Mouse (Mus musculus) forebrain, embryonic 13.5 days (tissue): Measurements from ENCODE around the gene Brap. TPM values are rescaled to one million over a fixed set of nuclear protein-coding genes. Genes with fewer than 3 reads are reported as not detected.
"Not testable (repeated sequence)": the region's sequence is repeated elsewhere in the genome, so short reads cannot be mapped to it uniquely, and the experiment has no call there.

Experiments
- ATAC-seq: fragments of 200-750 bp; cut with Nextera tagmentation; 2 replicates; pipeline ENCODE4 v1.8.0; 2017
- H3K27ac ChIP-seq: fragments of 300-500 bp; sonication (generic); 2 replicates; pipeline ENCODE4 v1.5.1; 2015; ENCODE audit warnings: inconsistent platforms, mild to moderate bottlenecking, moderate library complexity
- H3K27me3 ChIP-seq: fragments of 300-500 bp; sonication (generic); 2 replicates; pipeline ENCODE4 v1.6.1; 2015; ENCODE audit warnings: mild to moderate bottlenecking, inconsistent platforms
- H3K36me3 ChIP-seq: fragments of 300-500 bp; sonication (generic); 2 replicates; pipeline ENCODE4 v1.6.1; 2015; ENCODE audit warnings: mild to moderate bottlenecking, inconsistent platforms; ENCODE audit not compliant: poor library complexity, severe bottlenecking
- H3K4me1 ChIP-seq: fragments of 300-500 bp; sonication (generic); 2 replicates; pipeline ENCODE4 v1.6.1; 2015; ENCODE audit warnings: inconsistent platforms
- H3K4me2 ChIP-seq: fragments of 300-500 bp; sonication (generic); 2 replicates; pipeline ENCODE4 v1.6.1; 2015; ENCODE audit warnings: inconsistent platforms, mild to moderate bottlenecking, moderate library complexity
- H3K4me3 ChIP-seq: fragments of 300-500 bp; sonication (generic); 2 replicates; pipeline ENCODE4 v1.5.1; 2015; ENCODE audit warnings: mild to moderate bottlenecking, inconsistent platforms
- H3K9ac ChIP-seq: fragments of 300-500 bp; sonication (generic); 2 replicates; pipeline ENCODE4 v1.6.1; 2015; ENCODE audit warnings: mild to moderate bottlenecking, inconsistent platforms
- H3K9me3 ChIP-seq: fragments of 300-500 bp; sonication (generic); replicated peaks from 2 replicates; pipeline ENCODE4 v1.6.1; 2016; ENCODE audit warnings: inconsistent platforms
- WGBS: fragments of 180-500 bp; shearing (Covaris S2); methylation state at CpG from one replicate; pipeline ENCODE4 v1.1.7; 2015; 5-methylcytosine and 5-hydroxymethylcytosine counted together
- polyA plus RNA-seq: library from polyadenylated mRNA; unstranded; fragments of >200 nt; fragmentation: Nextera tagmentation; extraction: Ambion mirVana; gene quantifications from 2 replicates; pipeline ENCODE4 v1.2.1, GENCODE M21; 2015

Brap gene
- polyA plus RNA-seq, 1 experiment from 2014 or later: 42.7 TPM

DNA sequence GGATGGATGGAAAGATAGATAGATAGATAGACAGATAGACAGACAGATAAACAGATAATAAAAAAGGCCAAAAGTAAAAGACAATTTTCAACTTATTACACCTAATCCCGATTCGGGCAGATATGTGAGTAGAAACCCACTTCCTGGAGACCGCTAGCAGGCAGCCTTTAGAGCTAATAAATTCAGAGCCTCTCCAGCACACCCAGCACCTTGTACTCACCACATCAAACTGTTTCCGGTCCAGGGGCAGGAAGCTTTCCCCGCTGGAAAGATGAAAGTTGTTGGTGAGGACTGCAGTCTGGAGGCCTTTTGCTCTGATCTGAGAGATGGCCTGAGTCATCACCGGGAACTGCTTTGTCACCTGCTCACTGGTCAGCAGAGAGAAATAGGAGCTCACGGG, 11.2 kb upstream of the Brap start:
- Histone ChIP-seq H3K9me3 (no peaks in the 10 kb centered on the region), H3K4me3 (no peak overlapping the region), H3K4me1 (no peaks in the 10 kb centered on the region), H3K27me3 (no peaks in the 10 kb centered on the region), H3K4me2 (no peak overlapping the region), H3K36me3 (no peaks in the 10 kb centered on the region), H3K9ac (no peak overlapping the region), H3K27ac (no peak overlapping the region)
- ATAC-seq: no peak
- WGBS: 92% methylated on average over 7 of the region's 7 CpGs

GRCm38 (mm10) chr5:121654526-121654925, 5.8 kb upstream of the Brap start:
- ATAC-seq: no peak
- peaks cover 2% of the 10 kb centered on the region; the same call in 1 of the 2 replicates for H3K4me1 ChIP-seq
- no peak overlapping the region for H3K9ac ChIP-seq
- 87% methylated on average over 4 of the region's 4 CpGs for WGBS
- H3K27ac ChIP-seq: no peak overlapping the region
- no peak overlapping the region for H3K4me3 ChIP-seq
- no peaks in the 10 kb centered on the region for H3K36me3 ChIP-seq
- H3K9me3 ChIP-seq: no peaks in the 10 kb centered on the region
- H3K4me2 ChIP-seq: no peak overlapping the region
- H3K27me3 ChIP-seq: no peaks in the 10 kb centered on the region

DNA sequence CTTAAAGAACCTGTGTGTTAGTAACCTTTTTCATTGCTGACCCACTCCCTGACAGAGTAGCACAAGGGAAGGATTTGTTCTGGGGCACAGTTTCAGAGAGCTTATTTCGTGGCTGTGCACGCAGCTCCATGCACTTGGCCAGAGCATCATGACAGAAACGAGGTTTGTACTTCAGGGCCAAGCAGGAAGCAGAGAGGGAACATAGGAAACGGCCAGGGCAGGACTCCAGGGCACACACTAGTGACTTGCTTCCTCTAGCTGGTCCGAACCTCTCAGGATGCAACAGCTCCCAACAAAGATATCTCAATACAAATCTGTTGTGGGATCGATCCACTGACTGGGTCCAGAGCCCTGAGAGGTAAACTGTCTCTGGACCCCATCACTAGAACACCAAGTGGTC, 3.5 kb upstream of the Brap start:
- H3K4me1 ChIP-seq: peaks cover 19% of the 10 kb centered on the region
- not testable (repeated sequence) for H3K9ac ChIP-seq, H3K4me3 ChIP-seq, H3K4me2 ChIP-seq, ATAC-seq, H3K27me3 ChIP-seq, H3K9me3 ChIP-seq, H3K27ac ChIP-seq, H3K36me3 ChIP-seq
- 82% methylated on average over 6 of the region's 6 CpGs for WGBS

- not testable (repeated sequence) for H3K4me3 ChIP-seq, ATAC-seq, H3K27ac ChIP-seq, H3K36me3 ChIP-seq, H3K27me3 ChIP-seq, H3K4me2 ChIP-seq, H3K9ac ChIP-seq, H3K9me3 ChIP-seq
- WGBS: 88% methylated on average over 6 of the region's 6 CpGs
- peaks cover 25% of the 10 kb centered on the region for H3K4me1 ChIP-seq
Observed at GRCm38 (mm10) chr5:121657656-121658055, 2.7 kb upstream of the Brap start.

- H3K9ac ChIP-seq: peak overlapping the region; percentile 96
- H3K4me2 ChIP-seq: peak overlapping the region; percentile 89
- no peaks in the 10 kb centered on the region for H3K27me3 ChIP-seq
- 2% methylated on average over 26 of the region's 26 CpGs for WGBS
- H3K4me3 ChIP-seq: peak overlapping the region; percentile 97
- peak; percentile 16; the same call in 1 of the 2 replicates for ATAC-seq
- peak overlapping the region; percentile 61 for H3K27ac ChIP-seq
- peaks cover 30% of the 10 kb centered on the region for H3K36me3 ChIP-seq
- H3K4me1 ChIP-seq: peaks cover 25% of the 10 kb centered on the region
- H3K9me3 ChIP-seq: no peaks in the 10 kb centered on the region
Observed at GRCm38 (mm10) chr5:121660897-121661254, 513 bp downstream of the Brap start.

DNA sequence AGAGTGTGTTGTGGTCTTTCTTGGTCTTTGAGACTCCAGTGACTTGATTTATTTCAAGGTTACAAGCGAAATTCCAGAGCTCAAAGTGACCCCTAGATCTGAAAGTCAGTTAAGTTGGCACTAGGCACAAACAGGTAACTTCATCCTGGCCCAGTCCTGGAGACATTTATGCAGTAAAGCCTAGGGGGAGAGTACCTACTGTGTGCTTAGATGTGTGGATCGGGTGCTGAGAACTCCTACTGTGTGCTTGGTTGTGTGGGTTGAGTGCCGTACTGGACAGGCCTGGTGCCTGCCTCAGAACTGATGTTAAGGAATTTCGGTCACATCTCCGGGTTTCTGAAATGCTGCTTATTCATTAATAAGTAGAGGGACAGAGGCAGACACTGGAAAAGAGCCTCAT, 1.1 kb downstream of the Brap start:
- 87% methylated on average over 5 of the region's 5 CpGs for WGBS
- H3K9ac ChIP-seq: peak overlapping the region; percentile 96
- no peaks in the 10 kb centered on the region for H3K9me3 ChIP-seq
- ATAC-seq: no peak
- peaks cover 36% of the 10 kb centered on the region for H3K36me3 ChIP-seq
- H3K27ac ChIP-seq: no peak overlapping the region
- peak overlapping the region; percentile 97 for H3K4me3 ChIP-seq
- H3K27me3 ChIP-seq: no peaks in the 10 kb centered on the region
- H3K4me1 ChIP-seq: peaks cover 25% of the 10 kb centered on the region
- H3K4me2 ChIP-seq: peak overlapping the region; percentile 89

DNA sequence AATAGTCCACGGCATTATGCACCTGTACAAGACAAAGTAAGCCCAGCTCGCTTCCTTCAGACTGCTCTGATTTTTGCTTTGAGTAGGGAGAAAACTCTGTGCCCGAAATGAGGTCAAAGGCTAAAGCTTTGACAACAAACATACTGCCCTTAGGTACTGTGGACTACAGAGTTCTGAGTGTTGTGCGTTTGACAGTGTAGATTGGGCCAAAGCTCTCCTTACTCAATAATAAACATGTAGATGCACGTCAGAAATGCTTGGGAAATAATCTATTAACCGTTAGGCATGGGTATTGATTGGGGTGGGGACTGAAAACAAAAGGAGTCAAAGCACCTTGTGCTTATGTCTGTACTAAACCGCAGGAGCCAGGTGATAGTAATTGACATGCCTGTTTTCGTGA, 3.1 kb downstream of the Brap start:
- no peak for ATAC-seq
- H3K36me3 ChIP-seq: peaks cover 50% of the 10 kb centered on the region

DNA sequence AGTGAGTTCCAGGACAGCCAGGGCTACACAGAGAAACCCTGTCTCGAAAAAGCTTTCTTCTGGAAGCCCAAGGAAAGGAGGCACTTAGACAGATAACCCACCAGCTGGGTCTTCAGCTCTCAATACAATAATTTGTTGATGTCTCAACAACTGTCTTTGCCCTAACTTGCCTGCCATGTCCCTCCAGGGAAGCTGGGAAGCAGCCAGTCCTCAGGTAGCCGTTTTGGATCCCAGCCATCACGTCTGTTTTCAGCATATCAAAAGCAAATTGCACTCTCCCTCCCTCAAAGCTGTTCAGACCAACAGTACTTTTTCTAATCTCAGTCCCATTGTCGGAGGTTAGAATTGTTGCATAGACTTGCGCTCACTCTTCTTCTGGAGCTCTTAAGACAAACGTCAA, 3.7 kb downstream of the Brap start:
- H3K9me3 ChIP-seq: no peaks in the 10 kb centered on the region
- H3K4me1 ChIP-seq: peaks cover 25% of the 10 kb centered on the region
- WGBS: 91% methylated on average over 6 of the region's 6 CpGs
- peaks cover 56% of the 10 kb centered on the region for H3K36me3 ChIP-seq
- H3K4me2 ChIP-seq: no peak overlapping the region
- no peaks in the 10 kb centered on the region for H3K27me3 ChIP-seq
- H3K9ac ChIP-seq: no peak overlapping the region
- ATAC-seq: no peak
- no peak overlapping the region for H3K4me3 ChIP-seq
- H3K27ac ChIP-seq: no peak overlapping the region

More for the DNA sequence above, 3.1 kb downstream of the Brap start:
- Histone ChIP-seq H3K4me1 (peaks cover 25% of the 10 kb centered on the region), H3K4me2 (no peak overlapping the region), H3K9ac (no peak overlapping the region), H3K27me3 (no peaks in the 10 kb centered on the region), H3K27ac (no peak overlapping the region), H3K4me3 (no peak overlapping the region), H3K9me3 (no peaks in the 10 kb centered on the region)
- 90% methylated on average over 8 of the region's 8 CpGs for WGBS

- 97% methylated on average over 9 of the region's 9 CpGs for WGBS
- peaks cover 19% of the 10 kb centered on the region for H3K4me1 ChIP-seq
- no peak overlapping the region for H3K4me2 ChIP-seq
- H3K9ac ChIP-seq: no peak overlapping the region
- H3K36me3 ChIP-seq: peaks cover 62% of the 10 kb centered on the region
- no peaks in the 10 kb centered on the region for H3K27me3 ChIP-seq
- no peak overlapping the region for H3K27ac ChIP-seq
- no peaks in the 10 kb centered on the region for H3K9me3 ChIP-seq
- H3K4me3 ChIP-seq: no peak overlapping the region
- ATAC-seq: no peak
Observed at GRCm38 (mm10) chr5:121664971-121665370, 4.6 kb downstream of the Brap start.

DNA sequence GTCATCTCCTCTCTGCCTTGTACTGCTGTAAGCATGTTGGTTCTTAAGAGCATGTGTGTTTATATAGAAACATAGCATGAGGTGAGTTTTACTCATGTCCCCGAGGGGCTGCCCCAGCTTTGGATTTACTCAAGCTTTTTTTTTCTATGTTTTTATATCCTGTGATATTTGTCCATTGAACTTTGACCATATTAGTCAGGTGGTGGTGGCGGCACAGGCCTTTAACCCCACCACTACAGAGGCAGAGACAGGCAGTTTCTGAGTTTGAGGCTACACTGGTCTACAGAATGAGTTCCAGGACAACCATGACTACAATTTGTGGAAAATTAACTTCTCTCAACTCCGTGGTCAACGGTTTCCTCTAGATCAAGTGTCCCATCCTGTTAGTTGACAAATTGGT, 6.7 kb downstream of the Brap start:
- peaks cover 4% of the 10 kb centered on the region for H3K4me1 ChIP-seq
- H3K9ac ChIP-seq: no peak overlapping the region
- H3K4me3 ChIP-seq: no peak overlapping the region
- ATAC-seq: no peak
- no peak overlapping the region for H3K4me2 ChIP-seq
- no peaks in the 10 kb centered on the region for H3K9me3 ChIP-seq
- H3K27ac ChIP-seq: no peak overlapping the region
- no peaks in the 10 kb centered on the region for H3K27me3 ChIP-seq
- 93% methylated on average over 4 of the region's 4 CpGs for WGBS
- H3K36me3 ChIP-seq: peaks cover 78% of the 10 kb centered on the region

DNA sequence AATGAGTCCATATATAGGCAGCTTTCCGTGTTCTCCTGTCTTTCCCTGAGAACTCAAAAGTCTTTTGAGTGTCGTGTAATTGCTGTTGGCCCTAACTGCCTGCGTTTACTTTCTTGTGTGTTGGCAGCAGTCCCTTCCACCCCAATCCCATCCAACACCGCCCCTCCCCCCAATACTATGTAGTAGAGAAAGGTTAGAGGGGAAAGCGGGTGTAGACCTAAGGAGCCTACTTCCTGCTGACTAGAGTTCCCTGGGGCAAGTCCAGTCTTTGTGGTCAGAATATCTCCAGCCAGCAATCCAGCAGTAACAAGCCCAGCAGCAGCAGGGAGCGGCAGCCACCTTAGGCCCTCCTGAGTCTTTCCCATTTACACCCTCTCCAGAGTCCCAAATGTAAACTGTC, 8.0 kb downstream of the Brap start:
- Histone ChIP-seq H3K9ac (no peak overlapping the region), H3K27ac (no peak overlapping the region), H3K9me3 (no peaks in the 10 kb centered on the region), H3K4me1 (no peaks in the 10 kb centered on the region), H3K27me3 (no peaks in the 10 kb centered on the region), H3K4me3 (no peak overlapping the region), H3K4me2 (no peak overlapping the region), H3K36me3 (peaks cover 81% of the 10 kb centered on the region)
- 75% methylated on average over 6 of the region's 6 CpGs for WGBS
- ATAC-seq: no peak

DNA sequence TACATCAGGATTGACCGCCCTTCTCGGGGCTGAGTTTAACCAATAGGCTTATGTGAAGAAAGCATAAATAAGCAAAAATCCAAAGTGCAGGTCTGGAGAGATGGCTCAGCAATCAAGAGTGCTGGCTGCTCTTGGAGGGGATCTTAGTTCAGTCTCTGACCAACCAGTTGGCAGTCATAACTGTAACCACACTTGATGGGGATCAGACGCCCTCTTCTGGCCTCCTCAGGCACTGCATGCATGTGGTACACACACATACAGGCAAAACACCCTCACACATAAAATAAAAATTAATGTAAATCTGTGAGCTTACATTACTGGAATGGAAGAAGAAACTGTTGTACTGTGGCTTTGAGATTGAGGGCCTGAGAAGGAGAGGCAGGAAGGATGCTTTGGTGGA, 10.0 kb downstream of the Brap start:
- WGBS: 83% methylated on average over 3 of the region's 3 CpGs
- no peak overlapping the region for H3K4me3 ChIP-seq
- no peaks in the 10 kb centered on the region for H3K4me1 ChIP-seq
- no peak overlapping the region for H3K9ac ChIP-seq
- H3K36me3 ChIP-seq: peaks cover 81% of the 10 kb centered on the region
- H3K27me3 ChIP-seq: no peaks in the 10 kb centered on the region
- H3K27ac ChIP-seq: no peak overlapping the region
- H3K9me3 ChIP-seq: no peaks in the 10 kb centered on the region
- no peak overlapping the region for H3K4me2 ChIP-seq
- ATAC-seq: no peak

GRCm38 (mm10) chr5:121682250-121682649, 21.9 kb downstream of the Brap start:
- H3K4me1 ChIP-seq: no peaks in the 10 kb centered on the region
- WGBS: 97% methylated on average over 2 of the region's 2 CpGs
- H3K4me2 ChIP-seq: no peak overlapping the region
- peaks cover 98% of the 10 kb centered on the region for H3K36me3 ChIP-seq
- ATAC-seq: no peak
- no peak overlapping the region for H3K9ac ChIP-seq
- H3K27me3 ChIP-seq: no peaks in the 10 kb centered on the region
- H3K27ac ChIP-seq: no peak overlapping the region
- H3K4me3 ChIP-seq: no peak overlapping the region
- no peaks in the 10 kb centered on the region for H3K9me3 ChIP-seq
